Mouse (Mus musculus): ENCODE data around the gene Atp5d. TPM values are rescaled to one million over a fixed set of nuclear protein-coding genes. Genes with fewer than 3 reads are reported as not detected.
A peak's percentile ranks its signal among the peaks of the same experiment; 100 is the strongest.
"Not testable (repeated sequence)": the region's sequence is repeated elsewhere in the genome, so short reads cannot be mapped to it uniquely, and the experiment has no call there.

Atp5d gene
- total RNA-seq, 2 experiments from 2014 or later = 982 to 996 TPM

DNA sequence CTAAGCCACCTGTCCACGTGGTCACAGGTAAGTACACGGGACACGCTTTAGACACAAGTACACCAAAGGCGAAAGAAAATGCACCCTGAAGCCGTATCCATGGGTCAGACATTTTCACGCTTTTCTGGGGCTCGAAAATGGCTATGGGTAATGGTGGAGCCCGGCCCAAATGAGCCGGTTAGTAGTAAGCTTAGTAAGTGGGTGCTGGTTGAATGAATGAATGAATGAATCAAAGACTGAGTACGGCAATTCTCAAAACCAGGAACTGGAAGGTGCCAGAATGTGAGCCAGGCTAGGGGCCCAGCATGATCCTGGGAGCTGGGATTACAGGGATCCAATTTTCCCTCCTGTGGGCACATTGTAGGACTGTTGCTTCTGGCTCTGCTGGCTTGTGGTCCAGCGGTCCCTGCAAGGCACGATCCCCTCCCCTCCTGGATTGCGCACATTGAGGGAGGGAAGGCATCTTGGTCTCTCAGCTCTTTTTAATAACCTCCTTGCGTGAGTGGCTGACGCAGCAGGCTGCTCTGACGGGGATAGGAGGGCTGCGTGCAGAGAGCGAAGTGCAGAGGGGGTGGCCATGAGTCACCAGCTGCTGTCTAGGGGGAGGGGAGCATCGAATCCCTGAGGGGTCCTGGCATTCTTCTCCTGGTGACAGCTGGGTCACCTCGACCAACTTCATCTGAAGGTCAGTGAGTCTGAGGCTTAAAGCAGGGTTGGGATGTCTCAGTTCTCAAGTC, 27.1 kb downstream of the Atp5d start, which contains the start of gene Cirbp:
Gene Cirbp (plus strand): TSS at position 594 of the 737 bp plus-strand sequence.
- DNase-seq = peak; percentile 70

DNA sequence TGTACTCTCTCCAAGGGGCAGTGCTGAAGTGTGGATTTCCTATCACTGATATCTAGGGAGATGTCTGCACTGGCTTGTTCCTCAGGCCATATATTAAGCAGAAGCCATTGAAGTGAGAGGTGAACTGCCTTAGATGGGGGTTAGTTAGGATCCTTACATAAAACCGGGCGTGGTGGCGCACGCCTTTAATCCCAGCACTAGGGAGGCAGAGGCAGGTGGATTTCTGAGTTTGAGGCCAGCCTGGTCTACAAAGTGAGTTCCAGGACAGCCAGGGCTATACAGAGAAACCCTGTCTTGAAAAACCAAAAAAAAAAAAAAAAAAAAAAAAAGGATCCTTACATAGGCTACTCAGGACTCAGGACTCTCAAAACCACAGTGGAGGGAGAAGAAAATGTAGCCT, 27.7 kb downstream of the Atp5d start:
- not testable (repeated sequence) for DNase-seq

DNA sequence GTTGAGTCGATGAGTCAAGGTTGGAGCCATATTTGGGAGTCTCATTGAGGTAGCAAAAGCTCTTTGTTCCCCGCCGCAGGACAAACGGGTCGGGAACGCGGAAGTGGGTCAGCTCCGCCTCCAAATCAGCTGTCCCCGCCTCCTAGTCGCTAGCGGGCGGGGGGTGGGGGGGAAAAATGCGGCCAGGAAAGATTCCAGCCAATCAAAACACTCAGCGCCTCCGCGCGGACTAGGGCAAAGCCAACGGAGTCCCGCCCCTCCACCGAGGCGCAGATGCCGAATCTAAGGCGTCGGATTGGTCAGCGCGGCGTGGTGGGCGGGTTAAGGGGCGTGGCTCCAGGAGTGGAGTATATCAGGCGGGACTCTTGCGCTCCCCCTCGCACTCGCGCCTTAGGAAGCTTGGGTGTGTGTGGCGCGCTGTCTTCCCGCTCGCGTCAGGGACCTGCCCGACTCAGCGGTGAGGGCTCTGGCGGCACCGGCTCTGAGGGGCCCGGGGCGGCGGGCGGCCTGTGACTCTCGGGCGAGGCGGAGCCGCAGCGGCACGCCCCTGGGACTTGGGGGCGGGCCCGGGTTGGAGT, 29.1 kb downstream of the Atp5d start:
- DNase-seq = peak; percentile 98

DNA sequence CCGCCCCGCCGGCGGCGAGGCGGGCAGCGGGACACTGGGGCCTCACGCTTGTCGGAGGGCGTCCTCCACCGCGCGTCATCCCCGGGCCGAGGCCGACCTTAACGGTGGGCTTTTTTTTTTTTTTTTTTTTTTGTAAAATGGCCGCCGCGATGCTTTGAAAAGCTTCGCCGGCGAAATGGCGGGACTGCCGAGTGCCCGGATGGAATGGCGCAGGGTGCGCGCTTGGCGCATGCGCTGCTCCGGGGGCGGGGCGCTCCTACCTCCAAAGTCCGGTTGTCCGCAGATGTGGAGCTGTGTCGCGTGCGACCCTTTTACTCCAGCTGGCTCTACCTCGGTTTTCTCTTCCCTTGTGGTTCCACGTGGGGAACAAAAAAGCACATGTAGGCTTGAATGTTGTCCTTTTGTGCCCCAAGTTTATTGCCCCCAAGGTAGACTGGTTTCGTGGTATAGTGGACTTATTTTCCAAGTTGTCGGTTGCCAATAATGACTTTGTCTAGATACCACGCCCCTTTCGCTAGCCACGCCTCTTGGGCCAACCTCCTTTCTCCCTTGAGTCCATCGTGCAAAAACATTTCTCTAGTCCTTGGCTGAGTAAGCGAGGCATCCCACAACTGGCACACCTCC, 29.7 kb downstream of the Atp5d start:
- peak; percentile 98 for DNase-seq

DNA sequence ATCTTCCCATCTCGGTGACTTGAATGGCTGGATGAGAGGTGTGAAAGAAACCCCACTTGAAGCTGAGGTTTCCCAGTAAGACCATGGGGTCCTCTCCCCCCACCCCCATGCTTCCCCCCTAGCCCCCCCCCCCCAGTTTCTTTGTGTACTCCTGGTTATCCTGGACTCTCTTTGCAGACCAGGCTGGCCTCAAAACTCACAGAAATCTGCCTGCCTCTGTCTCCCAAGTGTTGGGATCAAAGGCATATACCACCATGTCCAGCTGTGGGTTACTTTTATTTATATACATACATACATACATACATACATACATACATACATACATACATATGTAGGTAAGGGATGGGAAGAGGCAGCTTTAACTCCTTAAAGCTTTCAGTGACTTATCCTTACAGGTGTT, 30.6 kb downstream of the Atp5d start:
- no peak for DNase-seq

DNA sequence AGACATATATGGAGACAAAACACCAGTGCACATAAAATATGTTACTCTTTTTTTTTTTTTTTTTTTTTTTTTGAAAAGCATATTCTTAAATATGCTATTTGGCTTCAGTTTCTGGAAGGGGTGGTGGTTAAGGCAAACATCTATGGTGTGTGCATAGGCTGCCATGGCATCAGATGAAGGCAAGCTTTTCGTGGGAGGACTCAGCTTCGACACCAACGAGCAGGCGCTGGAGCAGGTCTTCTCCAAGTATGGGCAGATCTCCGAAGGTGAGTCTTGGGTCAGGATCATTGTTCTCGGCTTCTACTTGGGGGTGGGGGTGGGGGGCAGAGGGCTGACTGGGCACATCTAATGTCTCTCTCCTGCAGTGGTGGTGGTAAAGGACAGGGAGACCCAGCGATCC, 31.2 kb downstream of the Atp5d start:
- no peak for DNase-seq

DNA sequence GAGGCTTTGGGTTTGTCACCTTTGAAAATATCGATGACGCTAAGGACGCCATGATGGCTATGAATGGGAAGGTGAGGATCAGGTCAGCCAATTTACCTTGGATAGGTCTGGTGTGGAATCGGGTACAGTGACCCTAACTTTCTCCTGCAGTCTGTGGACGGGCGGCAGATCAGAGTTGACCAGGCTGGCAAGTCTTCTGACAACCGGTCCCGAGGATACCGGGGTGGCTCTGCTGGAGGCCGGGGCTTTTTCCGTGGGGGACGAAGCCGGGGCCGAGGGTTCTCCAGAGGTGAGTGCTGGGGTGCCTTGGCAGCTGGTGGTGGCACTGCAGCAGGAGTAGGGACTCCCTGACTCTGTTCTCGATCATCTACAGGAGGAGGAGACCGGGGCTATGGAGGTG, 31.6 kb downstream of the Atp5d start:
- DNase-seq = no peak

DNA sequence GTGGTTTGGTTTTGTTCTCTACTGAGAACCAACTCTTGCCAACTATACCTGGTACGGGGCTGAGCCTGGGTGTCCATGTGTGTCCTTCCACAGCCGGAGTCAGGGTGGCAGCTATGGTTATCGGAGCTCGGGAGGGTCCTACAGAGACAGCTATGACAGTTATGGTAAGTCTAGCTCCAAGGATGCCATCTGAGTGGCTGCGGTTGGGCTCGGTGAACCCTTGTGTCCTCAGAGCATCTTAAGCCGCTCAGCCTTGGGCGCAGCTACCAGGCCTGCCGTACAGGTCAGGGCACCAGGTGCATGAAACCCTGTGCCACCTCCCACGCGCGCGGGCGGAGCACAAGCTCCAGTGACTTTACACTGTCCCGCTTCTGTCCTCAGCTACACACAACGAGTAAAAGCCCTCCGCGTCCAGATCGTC, 32.2 kb downstream of the Atp5d start:
- DNase-seq = no peak

DNA sequence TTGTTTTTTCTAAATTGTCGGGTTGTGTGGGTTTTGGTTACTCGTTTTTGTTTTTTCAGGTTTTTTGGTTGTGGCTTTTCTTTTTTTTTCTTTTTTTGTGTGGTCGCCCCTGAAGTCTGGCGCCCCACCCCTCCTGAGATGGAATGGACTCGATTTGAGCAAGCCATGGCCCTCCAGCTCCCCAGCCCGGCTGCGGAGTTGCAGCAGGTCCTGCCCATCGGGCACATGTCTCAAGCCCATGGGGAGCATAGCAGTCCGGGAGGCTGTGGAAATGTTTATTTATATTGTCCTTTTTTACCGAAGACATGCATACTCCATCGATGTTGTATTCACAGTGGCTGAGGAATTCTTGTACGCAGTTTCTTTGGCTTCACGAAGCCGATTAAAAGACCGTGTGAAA, 32.8 kb downstream of the Atp5d start:
- DNase-seq = no peak

DNA sequence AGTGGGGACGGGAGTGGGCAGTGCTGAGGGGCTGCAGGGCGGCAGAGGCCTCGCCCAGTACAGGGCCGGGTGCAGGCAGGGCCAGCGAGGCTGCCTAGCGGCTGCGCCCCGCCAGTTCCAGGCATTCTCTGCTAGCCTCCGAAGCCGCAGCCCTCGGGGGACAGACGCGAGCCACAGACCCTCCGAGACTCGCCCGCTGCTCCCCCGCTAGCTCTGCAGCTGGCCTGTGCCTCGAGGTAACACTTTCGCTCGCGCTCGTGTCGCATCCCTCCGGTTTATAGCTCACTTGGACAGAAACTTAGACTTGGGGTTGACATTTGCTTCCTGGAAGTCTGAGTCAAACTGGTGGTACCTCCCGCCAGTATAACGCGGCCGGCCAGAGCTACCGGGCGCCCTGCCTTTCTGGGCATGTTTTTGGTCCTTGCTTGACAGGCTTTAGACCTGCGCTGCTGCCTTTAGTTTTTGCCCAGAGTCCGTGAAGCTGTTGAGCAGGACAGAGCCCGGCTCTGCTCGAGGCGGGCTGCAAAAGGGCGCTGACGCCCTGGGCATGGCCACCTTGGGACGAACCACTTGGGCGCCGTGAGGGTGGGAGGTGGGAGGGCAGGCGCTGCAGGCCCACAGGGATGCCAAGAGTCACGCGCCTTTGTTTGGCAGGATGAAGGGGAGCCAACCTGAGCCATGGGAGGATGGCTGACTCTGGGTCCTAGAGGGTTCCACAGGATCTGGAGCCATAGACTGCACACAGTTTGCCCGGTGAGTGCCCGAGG, 33.5 kb downstream of the Atp5d start:
- peak; percentile 41 for DNase-seq

DNA sequence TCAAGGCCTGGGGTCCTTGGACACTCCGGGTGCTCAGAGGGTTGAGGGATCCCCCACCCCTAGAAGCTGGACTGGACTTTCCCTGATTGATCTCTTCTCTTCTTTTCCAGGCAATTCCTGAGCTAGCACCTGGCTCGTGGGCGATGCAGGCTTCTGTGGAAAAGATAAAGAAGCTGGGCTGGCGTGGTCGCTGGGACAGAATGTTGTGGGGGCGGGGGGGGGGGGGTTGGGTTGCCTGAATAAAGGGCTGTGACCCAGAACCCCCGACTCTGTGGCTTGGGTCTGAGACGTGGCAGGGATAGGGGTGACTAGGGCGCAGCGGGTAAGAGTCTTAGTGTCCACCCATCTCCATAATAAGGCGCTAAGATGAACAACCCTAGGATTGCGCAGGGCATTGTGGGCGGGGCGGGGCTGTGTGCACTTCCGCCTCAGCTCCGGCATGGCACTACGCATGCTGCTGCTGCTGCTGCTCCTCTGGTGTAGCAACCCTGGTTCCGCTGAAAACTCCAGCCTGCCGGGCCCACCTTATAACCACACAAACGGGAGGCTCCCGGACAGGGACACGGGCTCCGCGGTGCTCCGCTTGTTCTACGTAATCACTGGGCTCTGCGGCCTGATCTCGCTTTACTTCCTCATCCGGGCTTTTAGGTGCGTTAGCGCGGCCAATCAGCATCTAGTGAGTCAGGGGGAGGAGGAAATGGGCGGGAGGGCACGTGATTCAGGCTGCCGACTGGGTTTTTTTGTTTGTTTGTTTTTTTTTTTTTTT, 34.3 kb downstream of the Atp5d start, which contains the start of gene 1600002K03Rik:
Gene 1600002K03Rik (plus strand): TSS at position 418 of the 766 bp plus-strand sequence.
- peak; percentile 90 for DNase-seq

DNA sequence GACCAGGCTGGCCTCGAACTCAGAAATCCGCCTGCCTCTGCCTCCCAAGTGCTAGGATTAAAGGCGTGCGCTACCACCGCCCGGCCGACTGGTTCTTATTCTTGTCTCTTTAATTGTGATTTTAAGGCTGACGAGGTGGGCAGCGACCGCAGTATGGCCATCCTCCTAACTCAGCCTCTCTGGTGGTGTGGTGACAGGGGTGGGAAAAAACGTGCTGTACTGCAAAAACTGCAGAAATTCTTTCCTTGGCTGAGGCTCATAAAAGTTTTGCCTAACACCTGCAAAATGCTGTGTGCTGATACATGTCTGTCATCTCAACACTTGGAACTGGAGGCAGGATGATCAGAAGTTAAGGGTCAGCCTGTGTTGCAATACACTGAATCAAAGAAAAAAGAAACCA, 34.9 kb downstream of the Atp5d start:
- no peak for DNase-seq

DNA sequence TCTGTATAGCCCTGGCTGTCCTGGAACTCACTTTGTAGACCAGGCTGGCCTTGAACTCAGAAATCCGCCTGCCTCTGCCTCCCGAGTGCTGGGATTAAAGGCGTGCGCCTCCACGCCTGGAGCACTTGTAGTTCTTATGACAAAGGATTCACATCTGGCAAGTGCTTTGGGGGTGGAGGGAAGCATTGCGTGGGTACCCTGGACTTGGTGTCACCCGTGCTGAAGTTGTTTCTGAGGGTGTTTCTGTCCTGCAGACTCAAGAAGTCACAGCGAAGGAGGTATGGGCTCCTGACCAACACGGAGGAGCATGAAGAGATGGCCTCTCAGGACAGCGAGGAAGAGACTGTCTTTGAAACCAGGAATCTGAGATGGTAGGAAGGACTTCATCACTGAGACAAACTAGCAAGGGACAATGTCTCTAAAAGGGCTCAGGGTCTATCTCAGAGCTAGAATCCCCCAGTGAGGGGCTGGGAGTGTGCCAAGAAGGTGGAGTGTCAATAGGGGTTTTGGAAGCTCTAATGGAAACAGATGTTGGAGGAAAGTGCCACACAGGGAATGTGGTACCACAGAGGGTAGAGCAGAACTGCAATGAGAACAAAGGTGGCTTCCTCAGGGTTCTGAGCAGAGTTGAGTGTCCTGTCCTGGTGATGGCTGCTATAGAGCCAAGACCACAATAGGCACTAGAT, 35.7 kb downstream of the Atp5d start:
- no peak for DNase-seq

DNA sequence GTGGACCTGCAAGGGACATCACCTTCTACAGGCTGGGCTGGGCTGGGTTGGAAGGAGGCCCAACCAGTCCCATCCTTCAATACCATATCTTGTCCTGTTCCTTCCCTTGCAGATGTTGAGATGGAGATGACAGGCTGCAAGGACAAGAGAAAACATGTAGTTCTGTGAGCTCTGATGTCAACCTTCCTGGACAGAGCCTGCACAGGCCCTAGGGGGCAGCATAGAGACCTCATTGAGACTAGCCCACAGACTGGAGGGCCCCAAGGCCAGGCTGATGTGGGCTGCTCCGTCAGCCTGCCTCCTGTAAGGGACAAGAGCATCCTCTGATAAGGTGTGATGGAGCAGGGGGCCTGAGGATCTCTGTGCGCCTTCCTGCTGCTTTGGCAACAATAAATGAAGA, 36.3 kb downstream of the Atp5d start:
- peak; percentile 54 for DNase-seq

DNA sequence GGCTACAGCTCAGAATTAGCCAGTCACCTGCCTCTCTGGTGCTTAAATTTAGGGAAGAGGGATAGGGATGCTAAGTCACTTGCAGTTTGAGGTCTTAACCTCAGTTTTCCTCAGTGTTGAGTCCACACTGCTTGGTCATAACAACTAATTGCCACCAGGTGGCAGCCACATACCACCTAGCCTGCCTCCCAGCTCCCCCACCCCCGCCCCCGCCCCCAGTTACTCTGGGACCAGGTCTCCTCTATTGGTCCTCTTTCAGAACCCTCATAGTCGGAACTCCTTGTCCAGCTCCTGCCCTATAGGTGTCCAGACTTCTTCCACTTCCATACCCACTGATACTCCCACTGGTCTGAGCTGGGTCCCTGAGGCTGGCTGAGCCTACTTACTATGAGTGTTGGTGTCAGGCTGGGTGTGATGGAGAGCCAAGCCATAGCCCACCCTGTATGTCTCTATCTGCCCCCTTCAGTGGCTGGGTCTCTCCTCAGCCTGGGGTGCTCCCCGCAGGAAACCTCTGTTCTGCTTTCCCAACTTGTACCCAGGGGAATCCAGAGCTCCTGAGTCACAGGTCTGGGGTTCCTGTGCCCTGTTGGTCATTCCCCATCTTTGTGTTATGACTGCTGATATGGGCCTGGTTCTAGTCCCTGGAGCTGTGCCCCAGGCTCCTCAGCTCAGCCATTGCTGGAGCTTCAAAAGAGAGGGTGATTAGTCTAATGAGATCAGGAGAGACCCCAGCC, 37.3 kb downstream of the Atp5d start:
- DNase-seq = no peak

DNA sequence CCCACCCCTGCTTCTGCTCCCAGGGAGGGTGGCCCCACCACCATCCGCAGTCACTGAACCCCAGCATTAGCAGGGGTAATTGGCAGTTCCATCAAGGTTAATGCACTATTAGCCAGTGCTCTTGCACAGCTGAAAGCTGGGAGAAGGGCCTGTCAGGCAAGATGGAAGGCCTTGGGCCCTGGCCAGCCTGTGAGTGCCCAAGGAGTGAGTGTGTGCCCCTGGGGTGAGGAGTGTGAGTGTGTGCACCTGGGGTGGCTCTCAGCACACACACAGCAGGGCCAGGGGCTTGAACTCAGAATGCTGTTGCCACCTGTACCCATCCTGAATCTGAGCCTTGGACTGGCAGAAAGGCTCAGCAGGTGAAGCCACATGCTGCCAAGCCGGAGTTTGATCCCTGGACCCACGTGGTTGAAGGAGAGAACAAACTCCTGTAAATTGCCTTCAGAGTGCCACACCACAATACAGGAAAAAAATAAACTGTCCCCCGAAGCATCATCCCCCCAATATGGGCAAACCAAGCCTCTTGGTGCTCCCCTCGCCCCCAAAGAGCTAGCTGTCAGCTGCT, 37.9 kb downstream of the Atp5d start:
- peak; percentile 65 for DNase-seq

DNA sequence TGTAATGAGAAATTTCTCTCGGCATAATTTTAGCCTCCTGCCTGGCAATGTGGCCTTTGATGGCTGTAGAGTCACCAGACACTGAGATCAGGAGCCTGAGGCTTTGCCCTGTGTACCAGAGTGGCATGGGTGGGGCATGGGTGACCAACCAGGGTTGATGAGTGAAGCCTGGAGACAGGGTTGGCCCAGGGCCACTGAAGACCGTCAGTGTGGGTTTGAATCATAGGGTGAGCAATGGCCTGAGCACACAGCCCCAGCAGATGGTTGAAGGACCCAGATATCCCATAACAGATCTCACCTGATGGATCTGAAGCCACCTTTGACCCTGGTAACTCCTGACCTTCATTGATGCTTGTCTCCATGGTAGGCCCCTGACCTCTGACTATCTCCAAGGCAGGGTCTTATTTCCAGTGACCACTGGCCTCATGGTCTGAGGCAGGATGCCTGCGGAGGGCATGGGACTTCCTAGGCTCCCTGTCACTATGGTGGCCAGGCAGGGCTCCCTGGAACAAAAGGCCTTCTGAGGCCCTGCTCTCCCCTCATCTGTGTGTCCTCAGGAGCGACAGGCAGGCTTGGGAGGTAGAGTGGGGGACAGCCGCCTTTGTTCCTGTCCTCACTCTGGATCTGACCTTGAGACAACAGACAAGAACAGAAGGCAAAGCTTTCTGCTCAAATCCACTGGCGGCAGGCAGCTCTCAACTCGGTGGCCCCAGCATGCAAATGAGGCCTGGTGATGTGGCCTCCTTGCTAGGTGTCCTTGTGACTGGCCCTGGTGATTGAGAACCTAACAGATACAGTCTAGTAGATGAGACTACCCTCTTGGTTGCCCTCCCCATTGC, 39.2 kb downstream of the Atp5d start:
- DNase-seq = peak; percentile 80

DNA sequence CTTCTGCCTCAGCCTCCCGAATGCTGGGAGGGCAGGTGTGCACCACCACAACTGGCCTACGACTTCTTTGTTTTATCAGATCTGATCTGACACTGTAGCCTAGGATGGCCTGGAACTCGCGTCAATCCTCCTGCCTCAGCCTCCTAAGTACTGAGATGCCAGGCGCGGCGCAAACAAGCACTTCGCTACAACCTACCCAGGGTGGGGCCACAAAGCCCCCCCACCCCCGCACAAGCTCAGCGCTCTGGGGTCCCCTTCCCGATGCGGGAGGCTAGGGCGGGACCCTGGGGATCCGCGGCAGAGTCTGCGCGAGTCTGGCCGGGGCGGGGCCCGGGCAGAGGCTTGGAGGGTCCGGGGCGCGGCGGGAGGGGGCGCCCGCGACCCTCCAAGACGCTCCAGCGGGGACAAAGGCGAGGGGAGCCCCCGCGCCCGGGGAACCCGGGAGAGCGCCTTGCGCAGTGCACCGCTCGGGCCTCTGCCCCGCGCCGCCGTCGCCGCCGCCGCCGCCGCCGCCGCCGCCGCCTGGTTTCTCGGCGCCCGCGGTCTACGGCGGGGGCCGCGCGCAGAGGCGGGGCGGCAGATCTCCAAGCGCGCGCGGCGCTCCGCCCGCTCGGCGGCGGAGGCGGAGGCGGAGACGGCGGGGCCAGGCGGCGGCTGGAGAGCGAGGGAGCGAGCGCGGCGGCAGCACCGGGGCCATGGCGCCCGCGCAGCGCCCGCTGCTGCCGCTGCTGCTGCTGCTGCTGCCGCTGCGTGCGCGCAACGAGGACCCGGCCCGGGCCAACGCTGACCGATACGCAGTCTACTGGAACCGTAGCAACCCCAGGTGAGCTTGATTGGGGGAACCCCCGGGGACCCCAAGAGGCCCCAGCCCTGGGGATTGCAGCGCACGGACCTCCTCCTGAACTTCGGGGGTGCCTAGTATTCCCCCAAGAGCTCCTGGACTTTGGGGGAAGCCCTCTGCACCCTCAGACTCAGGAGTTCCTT, 40.9 kb downstream of the Atp5d start, which contains the start of gene Efna2:
Gene Efna2 (plus strand): TSS at position 415 of the 984 bp plus-strand sequence.
- peak; percentile 76 for DNase-seq
